Mouse (Mus musculus) liver, postnatal 0 days (tissue): ENCODE measurements around the gene Cdc25a.

Experiments used
- CTCF ChIP-seq: sonication (generic); IDR thresholded peaks from 2 replicates; pipeline ENCODE4 v1.5.1; 2016; ENCODE audit warnings: antibody characterized with exemption, low read depth
- EP300 ChIP-seq: IDR thresholded peaks from 2 replicates; pipeline ENCODE4 v1.6.1; 2016; ENCODE audit warnings: antibody characterized with exemption, low read depth, mild to moderate bottlenecking

DNA sequence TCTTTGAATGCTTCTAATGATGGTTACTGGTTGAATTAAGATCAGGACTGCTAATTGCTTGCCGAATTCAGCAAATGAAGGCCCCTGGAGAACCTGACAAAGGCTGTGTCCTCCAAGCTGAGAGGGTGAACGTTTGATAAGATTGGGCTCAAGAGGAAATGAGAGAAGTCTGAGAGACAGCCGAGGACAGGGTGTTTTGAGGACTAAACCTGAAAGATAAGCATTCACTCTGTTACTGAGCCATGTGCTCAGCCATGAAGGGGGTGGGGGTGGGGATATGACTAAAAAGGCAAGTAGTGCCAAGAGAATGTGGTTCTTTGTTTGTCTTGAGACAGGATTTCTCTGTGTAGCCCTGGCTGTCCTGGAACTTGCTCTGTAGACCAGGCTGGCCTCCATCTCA, 12.3 kb upstream of the Cdc25a start:
- TF ChIP-seq CTCF = no peak
- TF ChIP-seq EP300 = no peak
